Mouse (Mus musculus) intestine, embryonic 16.5 days (tissue): Measurements from ENCODE around the gene Yif1a. TPM values are rescaled to one million over a fixed set of nuclear protein-coding genes. Genes with fewer than 3 reads are reported as not detected.
"Not testable (repeated sequence)": the region's sequence is repeated elsewhere in the genome, so short reads cannot be mapped to it uniquely, and the experiment has no call there.

Experiments used
- ATAC-seq: fragments of 200-750 bp; cut with Nextera tagmentation; 2 replicates; pipeline ENCODE4 v1.8.0; 2017; ENCODE audit warnings: moderate TSS enrichment, moderate library complexity
- H3K27ac ChIP-seq: fragments of 300-500 bp; sonication (generic); 2 replicates; pipeline ENCODE4 v1.5.1; 2014; ENCODE audit warnings: mild to moderate bottlenecking, low read length
- H3K27me3 ChIP-seq: fragments of 300-500 bp; sonication (generic); replicated peaks from 2 replicates; pipeline ENCODE4 v1.6.1; 2014; ENCODE audit warnings: low read length, control low read depth, mixed read lengths; ENCODE audit not compliant: control insufficient read depth, insufficient read depth
- H3K36me3 ChIP-seq: fragments of 300-500 bp; sonication (generic); 2 replicates; pipeline ENCODE4 v1.6.1; 2014; ENCODE audit warnings: low read length, control low read depth; ENCODE audit not compliant: control insufficient read depth, insufficient read depth
- H3K4me1 ChIP-seq: fragments of 300-500 bp; sonication (generic); 2 replicates; pipeline ENCODE4 v1.6.1; 2014; ENCODE audit warnings: low read length, control low read depth, mixed read lengths; ENCODE audit not compliant: control insufficient read depth, insufficient read depth
- H3K4me2 ChIP-seq: fragments of 300-500 bp; sonication (generic); 2 replicates; pipeline ENCODE4 v1.6.1; 2014; ENCODE audit warnings: low read depth, low read length, control low read depth
- H3K4me3 ChIP-seq: fragments of 300-500 bp; sonication (generic); 2 replicates; pipeline ENCODE4 v1.5.1; 2014; ENCODE audit warnings: mild to moderate bottlenecking, low read length
- H3K9ac ChIP-seq: fragments of 300-500 bp; sonication (generic); 2 replicates; pipeline ENCODE4 v1.6.1; 2014; ENCODE audit warnings: low read depth, low read length
- H3K9me3 ChIP-seq: fragments of 300-500 bp; sonication (generic); 2 replicates; pipeline ENCODE4 v1.6.1; 2016; ENCODE audit warnings: low read length, control low read depth; ENCODE audit not compliant: control insufficient read depth
- WGBS: fragments of 180-500 bp; shearing (Covaris S2); extraction: QIAGEN DNeasy Blood & Tissue Kit; methylation state at CpG from one replicate; pipeline ENCODE4 v1.1.7; 2014; 5-methylcytosine and 5-hydroxymethylcytosine counted together
- polyA plus RNA-seq: library from polyadenylated mRNA; unstranded; fragments of >200 nt; fragmentation: Nextera tagmentation; extraction: Ambion mirVana; gene quantifications from 2 replicates; pipeline ENCODE4 v1.2.1, GENCODE M21; 2015

Yif1a gene
- polyA plus RNA-seq, 1 experiment from 2014 or later: 155 TPM

DNA sequence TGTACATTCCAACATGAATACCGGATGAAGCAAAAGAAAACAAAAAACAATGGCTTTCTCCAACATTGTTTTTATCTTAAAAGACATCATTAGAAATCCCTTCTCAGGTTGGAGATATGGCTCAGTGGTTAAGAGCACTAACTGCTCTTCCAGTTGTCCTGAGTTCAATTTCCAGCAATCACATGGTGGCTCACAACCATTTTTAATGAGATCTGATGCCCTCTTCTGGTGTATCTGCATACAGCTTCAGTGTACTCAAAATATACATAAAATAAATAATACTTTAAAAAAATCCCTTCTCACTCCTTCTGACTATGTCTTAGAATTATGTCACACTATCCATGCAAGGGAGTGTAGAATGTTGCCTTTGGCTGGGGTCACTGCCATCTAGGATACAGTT, 9.1 kb upstream of the Yif1a start:
- 80% methylated on average over 1 of the region's 1 CpGs for WGBS
- H3K4me2 ChIP-seq: no peak overlapping the region
- no peak overlapping the region for H3K4me3 ChIP-seq
- peaks cover 39% of the 10 kb centered on the region for H3K27me3 ChIP-seq
- no peak overlapping the region for H3K27ac ChIP-seq
- no peaks in the 10 kb centered on the region for H3K36me3 ChIP-seq
- no peak overlapping the region for H3K9ac ChIP-seq
- no peaks in the 10 kb centered on the region for H3K4me1 ChIP-seq
- H3K9me3 ChIP-seq: no peaks in the 10 kb centered on the region; the same call in 1 of the 2 replicates
- no peak for ATAC-seq

DNA sequence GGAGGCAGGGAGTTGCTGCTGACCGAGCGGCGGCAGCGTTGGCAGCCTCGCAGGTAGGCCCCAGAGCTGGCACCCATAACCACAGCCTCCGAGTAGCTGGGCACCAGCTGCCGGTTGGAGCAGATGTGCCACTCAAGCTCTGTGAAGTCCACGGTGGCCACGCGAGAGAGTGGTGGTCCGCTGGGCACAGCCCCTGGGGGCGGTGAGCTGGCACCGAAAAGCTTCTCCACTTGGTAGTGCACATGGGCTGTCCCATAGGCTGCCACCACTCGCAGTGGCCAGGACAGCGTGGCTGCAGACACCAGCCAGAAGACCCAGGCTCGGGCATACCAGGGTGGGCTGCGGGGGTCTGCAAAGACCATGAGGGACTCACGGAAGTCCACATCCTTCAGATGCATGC, 6.3 kb upstream of the Yif1a start:
- WGBS: 60% methylated on average over 18 of the region's 18 CpGs
- H3K27ac ChIP-seq: no peak overlapping the region
- H3K36me3 ChIP-seq: no peaks in the 10 kb centered on the region
- ATAC-seq: no peak
- H3K4me2 ChIP-seq: no peak overlapping the region
- peaks cover 7% of the 10 kb centered on the region for H3K4me1 ChIP-seq
- no peak overlapping the region for H3K9ac ChIP-seq
- no peaks in the 10 kb centered on the region for H3K9me3 ChIP-seq
- H3K27me3 ChIP-seq: peaks cover 61% of the 10 kb centered on the region
- no peak overlapping the region for H3K4me3 ChIP-seq

DNA sequence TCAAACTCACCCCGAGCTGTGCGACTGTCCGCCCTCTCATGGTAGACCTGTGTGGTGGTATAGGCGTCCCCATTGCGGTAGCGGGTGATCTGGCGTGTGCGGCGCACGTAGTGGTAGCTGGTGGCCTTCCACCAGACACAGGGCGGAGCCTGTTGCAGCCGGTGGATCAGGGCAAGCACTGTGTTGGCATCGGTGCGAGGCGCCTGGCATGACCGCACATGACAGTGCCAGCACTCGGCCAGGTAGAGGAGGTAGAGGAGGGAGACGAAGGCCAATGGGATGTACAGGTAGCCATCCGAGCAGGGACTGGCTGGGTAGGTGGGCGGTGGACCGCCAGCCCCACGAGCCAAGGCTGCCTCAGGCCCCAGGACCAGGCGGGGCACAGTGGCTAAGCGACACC, 5.7 kb upstream of the Yif1a start:
- Histone ChIP-seq H3K4me1 (peaks cover 9% of the 10 kb centered on the region), H3K9me3 (no peaks in the 10 kb centered on the region), H3K9ac (no peak overlapping the region), H3K4me3 (no peak overlapping the region), H3K27ac (no peak overlapping the region), H3K27me3 (peaks cover 61% of the 10 kb centered on the region), H3K4me2 (no peak overlapping the region), H3K36me3 (no peaks in the 10 kb centered on the region)
- 62% methylated on average over 24 of the region's 24 CpGs for WGBS
- ATAC-seq: no peak

DNA sequence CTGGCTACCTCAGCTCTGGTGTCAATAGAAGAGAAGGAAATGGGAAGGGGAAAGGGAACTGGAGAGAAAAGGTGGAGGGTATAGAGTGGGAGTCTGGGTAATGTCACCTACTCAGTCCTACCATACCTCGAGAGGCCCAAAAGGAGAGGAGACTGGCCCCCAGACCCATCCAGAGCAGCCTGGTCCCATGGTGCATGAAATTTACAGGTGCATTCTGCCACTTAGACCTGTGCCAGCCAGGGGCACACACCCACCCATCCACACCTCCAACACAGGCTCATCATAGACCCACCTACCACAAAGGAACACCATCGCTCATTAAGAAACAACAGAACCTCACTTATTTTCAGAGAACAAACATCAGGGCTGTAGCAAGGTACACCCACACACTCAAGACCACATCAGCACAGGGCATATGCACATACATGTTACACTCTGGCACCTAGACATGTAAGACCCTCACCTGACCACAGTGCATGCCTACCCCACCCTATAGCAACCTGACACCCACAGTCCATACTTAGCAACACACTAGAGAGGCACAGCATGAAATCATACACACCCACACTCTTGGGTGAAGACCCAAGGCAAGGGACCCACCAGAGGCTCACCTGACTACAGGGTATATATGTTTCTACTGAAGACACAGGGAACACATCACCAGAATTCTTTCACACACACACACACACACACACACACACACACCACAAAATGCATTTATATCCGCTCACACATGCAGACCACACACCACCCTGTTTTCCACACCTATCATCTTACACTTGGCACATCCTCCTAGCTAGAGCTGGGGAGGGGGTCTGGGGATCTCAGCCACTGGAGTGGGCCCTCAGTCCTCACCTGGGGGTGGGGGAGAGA, 4.1 kb upstream of the Yif1a start:
- H3K4me2 ChIP-seq: 0 out of 2 replicates have a peak overlapping the region, but pooled peaks have one; percentile 91
- H3K4me3 ChIP-seq: peak overlapping the region; percentile 56
- 56% methylated on average over 3 of the region's 3 CpGs for WGBS

GRCm38 (mm10) chr19:5084834-5085144, 3.5 kb upstream of the Yif1a start:
- ATAC-seq: no peak
- H3K27ac ChIP-seq: no peak overlapping the region
- H3K4me1 ChIP-seq: peaks cover 17% of the 10 kb centered on the region
- peak overlapping the region; percentile 91 for H3K4me2 ChIP-seq
- WGBS: under 1% methylated on average over 15 of the region's 15 CpGs
- peak overlapping the region; percentile 48 for H3K9ac ChIP-seq
- H3K9me3 ChIP-seq: no peaks in the 10 kb centered on the region
- no peaks in the 10 kb centered on the region for H3K36me3 ChIP-seq
- H3K27me3 ChIP-seq: peaks cover 60% of the 10 kb centered on the region
- peak overlapping the region; percentile 56 for H3K4me3 ChIP-seq

More for the DNA sequence above, 4.1 kb upstream of the Yif1a start:
- peak overlapping the region; percentile 48; the same call in 1 of the 2 replicates for H3K9ac ChIP-seq
- no peak for ATAC-seq
- peaks cover 14% of the 10 kb centered on the region for H3K4me1 ChIP-seq
- H3K27ac ChIP-seq: no peak overlapping the region
- H3K27me3 ChIP-seq: peaks cover 61% of the 10 kb centered on the region
- H3K9me3 ChIP-seq: no peaks in the 10 kb centered on the region
- H3K36me3 ChIP-seq: no peaks in the 10 kb centered on the region

GRCm38 (mm10) chr19:5085145-5085863, 3.0 kb upstream of the Yif1a start, which contains the start of gene Tmem151a:
TSS of gene Tmem151a (minus strand) at chr19:5085531.
- Histone ChIP-seq H3K4me1 (peaks cover 17% of the 10 kb centered on the region), H3K27me3 (peaks cover 56% of the 10 kb centered on the region), H3K4me3 (peak within 1 kb of the TSS; percentile 56), H3K36me3 (no peaks in the 10 kb centered on the region), H3K9me3 (no peaks in the 10 kb centered on the region), H3K9ac (peak within 1 kb of the TSS; percentile 48), H3K4me2 (peak within 1 kb of the TSS; percentile 91), H3K27ac (no peak within 1 kb of the TSS)
- ATAC-seq: no peak
- 1% methylated on average over 67 of the region's 69 CpGs for WGBS

DNA sequence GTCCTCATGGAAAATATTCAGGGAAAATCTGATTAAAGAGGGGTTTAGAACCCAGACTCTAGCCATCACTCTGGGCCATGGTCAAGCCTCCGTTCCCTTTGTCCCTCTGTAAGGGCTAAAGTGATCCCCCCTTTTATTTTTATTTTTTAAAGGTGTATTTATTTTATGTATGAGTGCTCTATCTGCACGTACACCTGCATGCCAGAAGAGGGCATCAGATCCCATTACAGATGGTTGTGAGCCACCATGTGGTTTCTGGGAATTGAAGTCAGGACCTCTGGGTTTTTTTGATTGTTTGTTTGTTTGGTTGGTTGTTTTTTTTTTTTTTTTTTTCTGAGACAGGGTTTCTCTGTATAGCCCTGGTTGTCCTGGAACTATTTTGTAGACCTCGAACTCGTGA, 1.8 kb upstream of the Yif1a start:
- H3K4me3 ChIP-seq, H3K4me2 ChIP-seq, H3K27ac ChIP-seq, H3K9ac ChIP-seq, ATAC-seq, H3K9me3 ChIP-seq, H3K36me3 ChIP-seq: not testable (repeated sequence)
- H3K4me1 ChIP-seq: peaks cover 17% of the 10 kb centered on the region
- peaks cover 47% of the 10 kb centered on the region for H3K27me3 ChIP-seq
- WGBS: 48% methylated on average over 4 of the region's 4 CpGs

- peak overlapping the region; percentile 73 for H3K4me2 ChIP-seq
- H3K9ac ChIP-seq: peak overlapping the region; percentile 81
- H3K36me3 ChIP-seq: peaks cover 2% of the 10 kb centered on the region
- peaks cover 21% of the 10 kb centered on the region for H3K27me3 ChIP-seq
- peaks cover 21% of the 10 kb centered on the region for H3K4me1 ChIP-seq
- H3K4me3 ChIP-seq: peak overlapping the region; percentile 71
- no peaks in the 10 kb centered on the region for H3K9me3 ChIP-seq
- no peak for ATAC-seq
- no peak overlapping the region for H3K27ac ChIP-seq
- WGBS: 93% methylated on average over 4 of the region's 4 CpGs
These were observed 986 bp downstream of the Yif1a start for GRCm38 (mm10) chr19:5089324-5089723.

- H3K4me1 ChIP-seq: peaks cover 25% of the 10 kb centered on the region
- 88% methylated on average over 10 of the region's 10 CpGs for WGBS
These were observed 3.7 kb downstream of the Yif1a start for GRCm38 (mm10) chr19:5092083-5092482.

More at GRCm38 (mm10) chr19:5092083-5092482, 3.7 kb downstream of the Yif1a start:
- no peak overlapping the region for H3K4me2 ChIP-seq
- H3K27ac ChIP-seq: no peak overlapping the region
- H3K9me3 ChIP-seq: no peaks in the 10 kb centered on the region
- H3K4me3 ChIP-seq: no peak overlapping the region
- no peaks in the 10 kb centered on the region for H3K27me3 ChIP-seq
- ATAC-seq: no peak
- no peak overlapping the region for H3K9ac ChIP-seq
- peaks cover 2% of the 10 kb centered on the region for H3K36me3 ChIP-seq
